Mouse (Mus musculus): Measurements from ENCODE around the gene Hba-a1. TPM values are rescaled to one million over a fixed set of nuclear protein-coding genes. Genes with fewer than 3 reads are reported as not detected.

Hba-a1 gene
- total and polyA plus RNA-seq, 3 experiments, result 5,353 to 37,215 (median 34,446) TPM

GRCm38 (mm10) chr11:32268952-32269351, 14.4 kb upstream of the Hba-a1 start:
- peaks cover 3% of the 10 kb centered on the region; the same call in 1 of the 2 replicates for H3K36me3 ChIP-seq (ENCODE audit: control insufficient read depth, insufficient read depth, low read length)
- H3K4me3 ChIP-seq, result no peak overlapping the region
- intact Hi-C loops (cut with DNase I), result loop anchor here (5.0 kb wide), 1 partner anchor 47 kb away; the partner anchor contains the start of gene Rhbdf1
- DNase-seq, result no peak
- peaks cover 6% of the 10 kb centered on the region for H3K79me2 ChIP-seq (replicated peaks; ENCODE audit: control insufficient read depth, insufficient read depth, low read length)
- H3K9ac ChIP-seq (ENCODE audit: low read depth, low read length), result no peak overlapping the region
- H3K27ac ChIP-seq, result no peak overlapping the region
- TF ChIP-seq CTCF (IDR thresholded peaks at IDR 0.05) (no peak), POLR2A (IDR thresholded peaks at IDR 0.05; ENCODE audit: insufficient read depth, low read depth, low read length) (no peak), EP300 (IDR thresholded peaks at IDR 0.05; ENCODE audit: insufficient read depth, low read depth, low read length) (no peak)
- WGBS, result 68% methylated on average over 5 of the region's 5 CpGs
- H3K4me1 ChIP-seq (ENCODE audit: control insufficient read depth, insufficient read depth, low read length), result peaks cover 3% of the 10 kb centered on the region
- H3K27me3 ChIP-seq (ENCODE audit: control insufficient read depth, insufficient read depth, low read length), result no peaks in the 10 kb centered on the region

- TF ChIP-seq CTCF (IDR thresholded peaks at IDR 0.05) (no peak), POLR2A (IDR thresholded peaks at IDR 0.05; ENCODE audit: insufficient read depth, low read depth, low read length) (no peak), EP300 (IDR thresholded peaks at IDR 0.05; ENCODE audit: insufficient read depth, low read depth, low read length) (no peak)
- Histone ChIP-seq H3K9ac (ENCODE audit: low read depth, low read length) (no peak overlapping the region), H3K27ac (no peak overlapping the region), H3K79me2 (replicated peaks; ENCODE audit: control insufficient read depth, insufficient read depth, low read length) (0 out of 2 replicates have a peak, but pooled peaks cover 1% of the 10 kb centered on the region), H3K4me1 (ENCODE audit: control insufficient read depth, insufficient read depth, low read length) (peaks cover 1% of the 10 kb centered on the region), H3K36me3 (ENCODE audit: control insufficient read depth, insufficient read depth, low read length) (peaks cover 3% of the 10 kb centered on the region; the same call in 1 of the 2 replicates), H3K4me3 (no peak overlapping the region), H3K27me3 (ENCODE audit: control insufficient read depth, insufficient read depth, low read length) (no peaks in the 10 kb centered on the region)
- DNase-seq, result no peak
- 26% methylated on average over 4 of the region's 4 CpGs for WGBS
- intact Hi-C loops (cut with DNase I), result no loop called here
Measured at GRCm38 (mm10) chr11:32271178-32271577, 12.1 kb upstream of the Hba-a1 start.

- 61% methylated on average over 3 of the region's 3 CpGs for whole genome bisulfite sequencing
- no peak for TF ChIP-seq POLR2A (IDR thresholded peaks at IDR 0.05; ENCODE audit: insufficient read depth, low read depth, low read length)
- TF ChIP-seq EP300 (IDR thresholded peaks at IDR 0.05; ENCODE audit: insufficient read depth, low read depth, low read length), result no peak
- TF ChIP-seq CTCF (IDR thresholded peaks at IDR 0.05), result no peak
- H3K9ac ChIP-seq (ENCODE audit: low read depth, low read length), result no peak within 1 kb of the TSS
- no peaks in the 10 kb centered on the region for H3K79me2 ChIP-seq (replicated peaks; ENCODE audit: control insufficient read depth, insufficient read depth, low read length)
- no peak within 1 kb of the TSS for H3K4me3 ChIP-seq
- no peak within 1 kb of the TSS for H3K27ac ChIP-seq
- no peaks in the 10 kb centered on the region; the same call in 1 of the 2 replicates for H3K4me1 ChIP-seq (ENCODE audit: control insufficient read depth, insufficient read depth, low read length)
- no peak for DNase-seq
- no peaks in the 10 kb centered on the region for H3K36me3 ChIP-seq (ENCODE audit: control insufficient read depth, insufficient read depth, low read length)
- intact Hi-C loops (cut with DNase I), result no loop called here
- peaks cover 6% of the 10 kb centered on the region for H3K27me3 ChIP-seq (ENCODE audit: control insufficient read depth, insufficient read depth, low read length)
Measured at GRCm38 (mm10) chr11:32276347-32276746, 7.0 kb upstream of the Hba-a1 start, which contains the start of gene Hba-x. TSS of gene Hba-x (plus strand) at chr11:32276400.

GRCm38 (mm10) chr11:32277736-32278457, 5.4 kb upstream of the Hba-a1 start:
- Histone ChIP-seq H3K27ac (no peak overlapping the region), H3K79me2 (replicated peaks; ENCODE audit: control insufficient read depth, insufficient read depth, low read length) (no peaks in the 10 kb centered on the region), H3K9ac (ENCODE audit: low read depth, low read length) (no peak overlapping the region), H3K36me3 (ENCODE audit: control insufficient read depth, insufficient read depth, low read length) (no peaks in the 10 kb centered on the region), H3K4me1 (ENCODE audit: control insufficient read depth, insufficient read depth, low read length) (no peaks in the 10 kb centered on the region), H3K27me3 (ENCODE audit: control insufficient read depth, insufficient read depth, low read length) (peaks cover 6% of the 10 kb centered on the region), H3K4me3 (no peak overlapping the region)
- intact Hi-C loops (cut with DNase I), result no loop called here
- TF ChIP-seq CTCF (IDR thresholded peaks at IDR 0.05), result no peak
- no peak for TF ChIP-seq EP300 (IDR thresholded peaks at IDR 0.05; ENCODE audit: insufficient read depth, low read depth, low read length)
- no peak for TF ChIP-seq POLR2A (IDR thresholded peaks at IDR 0.05; ENCODE audit: insufficient read depth, low read depth, low read length)
- 59% methylated on average over 21 of the region's 21 CpGs for WGBS
- DNase-seq, result no peak

- intact Hi-C loops (cut with DNase I), result no loop called here
- Histone ChIP-seq H3K36me3 (ENCODE audit: control insufficient read depth, insufficient read depth, low read length) (no peaks in the 10 kb centered on the region), H3K4me3 (no peak overlapping the region), H3K4me1 (ENCODE audit: control insufficient read depth, insufficient read depth, low read length) (no peaks in the 10 kb centered on the region), H3K27me3 (ENCODE audit: control insufficient read depth, insufficient read depth, low read length) (peaks cover 6% of the 10 kb centered on the region), H3K9ac (ENCODE audit: low read depth, low read length) (no peak overlapping the region), H3K79me2 (replicated peaks; ENCODE audit: control insufficient read depth, insufficient read depth, low read length) (no peaks in the 10 kb centered on the region), H3K27ac (no peak overlapping the region)
- DNase-seq, result no peak
- WGBS, result 77% methylated on average over 12 of the region's 12 CpGs
- TF ChIP-seq POLR2A (IDR thresholded peaks at IDR 0.05; ENCODE audit: insufficient read depth, low read depth, low read length) (no peak), CTCF (IDR thresholded peaks at IDR 0.05) (no peak), EP300 (IDR thresholded peaks at IDR 0.05; ENCODE audit: insufficient read depth, low read depth, low read length) (no peak)
Measured at GRCm38 (mm10) chr11:32278458-32278957, 4.8 kb upstream of the Hba-a1 start.

- Histone ChIP-seq H3K4me1 (ENCODE audit: control insufficient read depth, insufficient read depth, low read length) (no peaks in the 10 kb centered on the region), H3K9ac (ENCODE audit: low read depth, low read length) (no peak overlapping the region), H3K36me3 (ENCODE audit: control insufficient read depth, insufficient read depth, low read length) (no peaks in the 10 kb centered on the region), H3K27ac (no peak overlapping the region), H3K4me3 (no peak overlapping the region), H3K27me3 (ENCODE audit: control insufficient read depth, insufficient read depth, low read length) (peaks cover 6% of the 10 kb centered on the region), H3K79me2 (replicated peaks; ENCODE audit: control insufficient read depth, insufficient read depth, low read length) (no peaks in the 10 kb centered on the region)
- 74% methylated on average over 2 of the region's 2 CpGs for WGBS
- no peak for DNase-seq
- no peak for TF ChIP-seq POLR2A (IDR thresholded peaks at IDR 0.05; ENCODE audit: insufficient read depth, low read depth, low read length)
- TF ChIP-seq CTCF (IDR thresholded peaks at IDR 0.05), result no peak
- TF ChIP-seq EP300 (IDR thresholded peaks at IDR 0.05; ENCODE audit: insufficient read depth, low read depth, low read length), result no peak
- intact Hi-C loops (cut with DNase I), result no loop called here
Measured at GRCm38 (mm10) chr11:32280646-32281045, 2.7 kb upstream of the Hba-a1 start.

All from heart, adult 2 months (tissue).